Mouse (Mus musculus): ENCODE results near the gene Fads3. TPM values are rescaled to one million over a fixed set of nuclear protein-coding genes. Genes with fewer than 3 reads are reported as not detected.

Fads3 gene
- polyA plus RNA-seq, 1 experiment from 2014 or later: 72.0 TPM

- Histone ChIP-seq H3K9me3 (ENCODE audit: control insufficient read depth, low read length) (no peaks in the 10 kb centered on the region), H3K9ac (ENCODE audit: low read length) (no peak overlapping the region), H3K4me1 (replicated peaks; ENCODE audit: control insufficient read depth, insufficient read depth, low read length) (peaks cover 30% of the 10 kb centered on the region), H3K4me3 (ENCODE audit: low read length) (no peak overlapping the region), H3K4me2 (ENCODE audit: low read depth, low read length) (no peak overlapping the region), H3K27ac (ENCODE audit: low read length) (no peak overlapping the region), H3K27me3 (ENCODE audit: control insufficient read depth, insufficient read depth, low read depth, low read length) (no peaks in the 10 kb centered on the region), H3K36me3 (ENCODE audit: control insufficient read depth, insufficient read depth, low read length) (peaks cover 4% of the 10 kb centered on the region)
- 40% methylated on average over 8 of the region's 8 CpGs for WGBS
- 0 out of 2 replicates have a peak, but pooled peaks have one; percentile 29 for ATAC-seq (ENCODE audit: low read depth)
These were observed 8.0 kb upstream of the Fads3 start for GRCm38 (mm10) chr19:10033211-10033973.

GRCm38 (mm10) chr19:10034356-10034755, 7.0 kb upstream of the Fads3 start:
- H3K9ac ChIP-seq (ENCODE audit: low read length): 0 out of 2 replicates have a peak overlapping the region, but pooled peaks have one; percentile 2
- H3K4me1 ChIP-seq (replicated peaks; ENCODE audit: control insufficient read depth, insufficient read depth, low read length): peaks cover 36% of the 10 kb centered on the region
- H3K27me3 ChIP-seq (ENCODE audit: control insufficient read depth, insufficient read depth, low read depth, low read length): no peaks in the 10 kb centered on the region
- no peak overlapping the region for H3K27ac ChIP-seq (ENCODE audit: low read length)
- H3K9me3 ChIP-seq (ENCODE audit: control insufficient read depth, low read length): no peaks in the 10 kb centered on the region
- H3K36me3 ChIP-seq (ENCODE audit: control insufficient read depth, insufficient read depth, low read length): peaks cover 4% of the 10 kb centered on the region
- no peak for ATAC-seq (ENCODE audit: low read depth)
- H3K4me3 ChIP-seq (ENCODE audit: low read length): no peak overlapping the region
- no peak overlapping the region for H3K4me2 ChIP-seq (ENCODE audit: low read depth, low read length)
- 84% methylated on average over 5 of the region's 5 CpGs for WGBS

GRCm38 (mm10) chr19:10034785-10035447, 6.5 kb upstream of the Fads3 start:
- ATAC-seq (ENCODE audit: low read depth): peak; percentile 24; the same call in 1 of the 2 replicates
- peak overlapping the region; percentile 37; the same call in 1 of the 2 replicates for H3K27ac ChIP-seq (ENCODE audit: low read length)
- 46% methylated on average over 8 of the region's 8 CpGs for WGBS
- H3K36me3 ChIP-seq (ENCODE audit: control insufficient read depth, insufficient read depth, low read length): peaks cover 3% of the 10 kb centered on the region
- H3K27me3 ChIP-seq (ENCODE audit: control insufficient read depth, insufficient read depth, low read depth, low read length): no peaks in the 10 kb centered on the region
- no peaks in the 10 kb centered on the region for H3K9me3 ChIP-seq (ENCODE audit: control insufficient read depth, low read length)
- no peak overlapping the region for H3K4me3 ChIP-seq (ENCODE audit: low read length)
- H3K4me1 ChIP-seq (replicated peaks; ENCODE audit: control insufficient read depth, insufficient read depth, low read length): peaks cover 41% of the 10 kb centered on the region
- peak overlapping the region; percentile 25; the same call in 1 of the 2 replicates for H3K9ac ChIP-seq (ENCODE audit: low read length)
- no peak overlapping the region for H3K4me2 ChIP-seq (ENCODE audit: low read depth, low read length)

GRCm38 (mm10) chr19:10037534-10037933, 3.8 kb upstream of the Fads3 start:
- 53% methylated on average over 2 of the region's 2 CpGs for WGBS
- no peak for ATAC-seq (ENCODE audit: low read depth)
- H3K4me1 ChIP-seq (replicated peaks; ENCODE audit: control insufficient read depth, insufficient read depth, low read length): peaks cover 58% of the 10 kb centered on the region
- no peak overlapping the region for H3K4me2 ChIP-seq (ENCODE audit: low read depth, low read length)
- H3K9me3 ChIP-seq (ENCODE audit: control insufficient read depth, low read length): no peaks in the 10 kb centered on the region
- no peaks in the 10 kb centered on the region for H3K27me3 ChIP-seq (ENCODE audit: control insufficient read depth, insufficient read depth, low read depth, low read length)
- no peak overlapping the region for H3K4me3 ChIP-seq (ENCODE audit: low read length)
- H3K9ac ChIP-seq (ENCODE audit: low read length): no peak overlapping the region
- H3K27ac ChIP-seq (ENCODE audit: low read length): peak overlapping the region; percentile 96
- no peaks in the 10 kb centered on the region for H3K36me3 ChIP-seq (ENCODE audit: control insufficient read depth, insufficient read depth, low read length)

GRCm38 (mm10) chr19:10038364-10038763, 3.0 kb upstream of the Fads3 start:
- Histone ChIP-seq H3K36me3 (ENCODE audit: control insufficient read depth, insufficient read depth, low read length) (no peaks in the 10 kb centered on the region), H3K4me2 (ENCODE audit: low read depth, low read length) (no peak overlapping the region), H3K27ac (ENCODE audit: low read length) (peak overlapping the region; percentile 96), H3K27me3 (ENCODE audit: control insufficient read depth, insufficient read depth, low read depth, low read length) (no peaks in the 10 kb centered on the region), H3K4me1 (replicated peaks; ENCODE audit: control insufficient read depth, insufficient read depth, low read length) (peaks cover 66% of the 10 kb centered on the region), H3K9ac (ENCODE audit: low read length) (no peak overlapping the region), H3K9me3 (ENCODE audit: control insufficient read depth, low read length) (no peaks in the 10 kb centered on the region), H3K4me3 (ENCODE audit: low read length) (no peak overlapping the region)
- no peak for ATAC-seq (ENCODE audit: low read depth)
- WGBS: 48% methylated on average over 3 of the region's 3 CpGs

- H3K9ac ChIP-seq (ENCODE audit: low read length): no peak overlapping the region
- H3K4me1 ChIP-seq (replicated peaks; ENCODE audit: control insufficient read depth, insufficient read depth, low read length): peaks cover 71% of the 10 kb centered on the region
- H3K36me3 ChIP-seq (ENCODE audit: control insufficient read depth, insufficient read depth, low read length): no peaks in the 10 kb centered on the region
- H3K4me3 ChIP-seq (ENCODE audit: low read length): no peak overlapping the region
- peak; percentile 81 for ATAC-seq (ENCODE audit: low read depth)
- no peaks in the 10 kb centered on the region for H3K9me3 ChIP-seq (ENCODE audit: control insufficient read depth, low read length)
- H3K27me3 ChIP-seq (ENCODE audit: control insufficient read depth, insufficient read depth, low read depth, low read length): no peaks in the 10 kb centered on the region
- peak overlapping the region; percentile 96 for H3K27ac ChIP-seq (ENCODE audit: low read length)
- no peak overlapping the region for H3K4me2 ChIP-seq (ENCODE audit: low read depth, low read length)
- WGBS: 2% methylated on average over 3 of the region's 3 CpGs
These were observed 2.5 kb upstream of the Fads3 start for GRCm38 (mm10) chr19:10038910-10039309.

GRCm38 (mm10) chr19:10039615-10040014, 1.8 kb upstream of the Fads3 start:
- no peak overlapping the region for H3K9ac ChIP-seq (ENCODE audit: low read length)
- no peaks in the 10 kb centered on the region for H3K27me3 ChIP-seq (ENCODE audit: control insufficient read depth, insufficient read depth, low read depth, low read length)
- H3K4me1 ChIP-seq (replicated peaks; ENCODE audit: control insufficient read depth, insufficient read depth, low read length): peaks cover 69% of the 10 kb centered on the region
- ATAC-seq (ENCODE audit: low read depth): 0 out of 2 replicates have a peak, but pooled peaks have one; percentile 1
- H3K4me3 ChIP-seq (ENCODE audit: low read length): no peak overlapping the region
- H3K9me3 ChIP-seq (ENCODE audit: control insufficient read depth, low read length): no peaks in the 10 kb centered on the region
- no peak overlapping the region for H3K4me2 ChIP-seq (ENCODE audit: low read depth, low read length)
- H3K36me3 ChIP-seq (ENCODE audit: control insufficient read depth, insufficient read depth, low read length): no peaks in the 10 kb centered on the region
- 51% methylated on average over 2 of the region's 2 CpGs for WGBS
- peak overlapping the region; percentile 96 for H3K27ac ChIP-seq (ENCODE audit: low read length)

GRCm38 (mm10) chr19:10040866-10041387, 442 bp upstream of the Fads3 start:
- 6% methylated on average over 20 of the region's 20 CpGs for WGBS
- peaks cover 66% of the 10 kb centered on the region for H3K4me1 ChIP-seq (replicated peaks; ENCODE audit: control insufficient read depth, insufficient read depth, low read length)
- no peaks in the 10 kb centered on the region for H3K27me3 ChIP-seq (ENCODE audit: control insufficient read depth, insufficient read depth, low read depth, low read length)
- peak overlapping the region; percentile 82 for H3K4me3 ChIP-seq (ENCODE audit: low read length)
- no peaks in the 10 kb centered on the region for H3K36me3 ChIP-seq (ENCODE audit: control insufficient read depth, insufficient read depth, low read length)
- no peaks in the 10 kb centered on the region for H3K9me3 ChIP-seq (ENCODE audit: control insufficient read depth, low read length)
- H3K27ac ChIP-seq (ENCODE audit: low read length): peak overlapping the region; percentile 96
- peak overlapping the region; percentile 87 for H3K9ac ChIP-seq (ENCODE audit: low read length)
- peak overlapping the region; percentile 85 for H3K4me2 ChIP-seq (ENCODE audit: low read depth, low read length)
- ATAC-seq (ENCODE audit: low read depth): no peak

- Histone ChIP-seq H3K4me2 (ENCODE audit: low read depth, low read length) (peak overlapping the region; percentile 85), H3K9me3 (ENCODE audit: control insufficient read depth, low read length) (no peaks in the 10 kb centered on the region), H3K27ac (ENCODE audit: low read length) (peak overlapping the region; percentile 96), H3K27me3 (ENCODE audit: control insufficient read depth, insufficient read depth, low read depth, low read length) (no peaks in the 10 kb centered on the region), H3K9ac (ENCODE audit: low read length) (peak overlapping the region; percentile 87), H3K4me1 (replicated peaks; ENCODE audit: control insufficient read depth, insufficient read depth, low read length) (peaks cover 73% of the 10 kb centered on the region), H3K36me3 (ENCODE audit: control insufficient read depth, insufficient read depth, low read length) (no peaks in the 10 kb centered on the region), H3K4me3 (ENCODE audit: low read length) (peak overlapping the region; percentile 82)
- no peak for ATAC-seq (ENCODE audit: low read depth)
- 34% methylated on average over 6 of the region's 6 CpGs for WGBS
These were observed 863 bp downstream of the Fads3 start for GRCm38 (mm10) chr19:10042232-10042631.

Measured in lung, embryonic 16.5 days (tissue).